Mouse (Mus musculus): ENCODE measurements around the gene Vmn2r73. TPM values are rescaled to one million over a fixed set of nuclear protein-coding genes. Genes with fewer than 3 reads are reported as not detected.
"Not testable (repeated sequence)": the region's sequence is repeated elsewhere in the genome, so short reads cannot be mapped to it uniquely, and the experiment has no call there.

Gene Vmn2r73
- not detected in 2 replicates for polyA plus RNA-seq (2012; rRNA removed)

GRCm38 (mm10) chr7:85876166-85876565 is at the start of gene Vmn2r73:
Gene Vmn2r73 (minus strand): TSS chr7:85876266.
- H3K27ac ChIP-seq (ENCODE audit: insufficient read depth, low read length): no peak within 1 kb of the TSS
- no peak for TF ChIP-seq POLR2A (IDR thresholded peaks at IDR 0.05; ENCODE audit: extremely low read depth, insufficient read depth, low read length)
- no peak for TF ChIP-seq CTCF (IDR thresholded peaks at IDR 0.05; ENCODE audit: extremely low read depth, insufficient read depth, low read length)
- H3K4me3 ChIP-seq (ENCODE audit: insufficient read depth, low read length): no peak within 1 kb of the TSS
- no peaks in the 10 kb centered on the region for H3K4me1 ChIP-seq (ENCODE audit: control insufficient read depth, insufficient read depth, low read length)

- Histone ChIP-seq H3K4me3 (ENCODE audit: insufficient read depth, low read length) (no peak overlapping the region), H3K4me1 (ENCODE audit: control insufficient read depth, insufficient read depth, low read length) (no peaks in the 10 kb centered on the region), H3K27ac (ENCODE audit: insufficient read depth, low read length) (no peak overlapping the region)
- no peak for TF ChIP-seq CTCF (IDR thresholded peaks at IDR 0.05; ENCODE audit: extremely low read depth, insufficient read depth, low read length)
- TF ChIP-seq POLR2A (IDR thresholded peaks at IDR 0.05; ENCODE audit: extremely low read depth, insufficient read depth, low read length): no peak
Measured at GRCm38 (mm10) chr7:85840090-85840948, 35.7 kb downstream of the Vmn2r73 start.

- H3K4me3 ChIP-seq (ENCODE audit: insufficient read depth, low read length); H3K27ac ChIP-seq (ENCODE audit: insufficient read depth, low read length); H3K4me1 ChIP-seq (ENCODE audit: control insufficient read depth, insufficient read depth, low read length): not testable (repeated sequence)
Measured at GRCm38 (mm10) chr7:85818092-85818491, 58.0 kb downstream of the Vmn2r73 start.

Other genes starting within 250 kb of the Vmn2r73 start
- gene Vmn2r72, start 121.2 kb downstream of the Vmn2r73 start, polyA plus RNA-seq (2012; rRNA removed): not detected in 2 replicates
- gene Vmn2r74, start 85.4 kb upstream of the Vmn2r73 start, polyA plus RNA-seq (2012; rRNA removed): not detected in 2 replicates

Measured in cortical plate, adult 2 months (tissue).